Mouse (Mus musculus) megakaryocyte, adult 5-6 weeks (primary cell): ENCODE measurements around the gene 2610301B20Rik. TPM values are rescaled to one million over a fixed set of nuclear protein-coding genes. Genes with fewer than 3 reads are reported as not detected.
A peak's percentile ranks its signal among the peaks of the same experiment; 100 is the strongest.
"Not testable (repeated sequence)": the region's sequence is repeated elsewhere in the genome, so short reads cannot be mapped to it uniquely, and the experiment has no call there.

Source experiments
- ATAC-seq: 2 replicates; pipeline ENCODE4 v1.8.0; 2016; ENCODE audit warnings: mild to moderate bottlenecking, inconsistent platforms; ENCODE audit not compliant: poor library complexity, severe bottlenecking
- total RNA-seq, 2 experiments: library from RNA; stranded (forward) in 1 of 2; stranded (reverse) in 1 of 2; fragments of 153-499, 151-499 nt in 1 of 2; fragments of 221-1000, 200-1000 nt in 1 of 2; gene quantifications; 2 replicates each; pipeline versions ENCODE4 v1.2.3 to v1.2.4; 2015 to 2017

2610301B20Rik gene
- total RNA-seq, 2 experiments from 2014 or later: 1.8 to 10.8 TPM

GRCm38 (mm10) chr4:10905234-10905801 is 31.0 kb downstream of the 2610301B20Rik start:
- peak; percentile 67 for ATAC-seq

DNA sequence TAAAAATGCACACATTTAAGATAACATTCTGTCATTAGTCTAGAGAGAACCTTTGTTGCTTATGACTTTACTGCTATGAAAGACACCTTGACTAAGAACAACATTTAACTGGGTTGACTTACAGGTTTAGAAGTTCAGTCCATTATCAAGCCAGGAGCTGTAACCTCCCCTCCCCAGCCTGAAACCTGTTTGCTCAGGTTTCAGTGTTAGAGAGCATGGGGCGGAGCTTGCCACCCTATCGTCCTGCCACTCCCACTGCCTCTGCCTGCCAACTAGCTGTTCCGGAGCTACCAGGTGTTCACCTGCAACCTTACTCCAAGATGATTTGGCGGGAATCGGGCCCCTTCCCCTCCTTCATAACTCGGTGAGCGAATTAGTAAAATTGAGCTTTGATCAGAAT is 37.1 kb downstream of the 2610301B20Rik start:
- ATAC-seq: not testable (repeated sequence)

DNA sequence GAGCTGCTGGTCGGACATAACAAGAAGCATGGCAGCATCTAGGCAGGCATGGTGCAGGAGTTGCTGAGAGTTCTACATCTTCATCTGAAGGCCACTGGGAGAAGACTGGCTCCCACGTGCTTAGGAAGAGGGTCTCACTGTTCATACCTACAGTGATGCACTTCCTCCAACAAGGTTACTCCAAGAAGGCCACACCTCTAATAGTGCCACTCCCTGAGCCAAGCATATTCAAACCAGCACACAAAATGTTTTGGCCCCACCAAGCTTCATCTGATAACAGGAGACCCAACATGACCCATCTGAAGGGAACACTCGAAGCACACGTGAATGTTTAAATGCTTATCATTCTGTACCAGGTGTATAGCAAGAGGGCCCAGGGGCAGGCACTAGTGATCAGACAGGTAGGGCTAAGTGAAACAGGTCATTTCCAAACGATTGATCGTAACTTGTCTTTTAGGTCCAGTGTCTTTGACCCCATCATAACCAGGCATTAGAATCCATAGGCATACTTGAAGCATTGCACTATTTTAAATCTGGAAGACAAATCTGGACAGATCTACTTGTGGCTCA is 37.7 kb downstream of the 2610301B20Rik start:
- ATAC-seq: no peak

DNA sequence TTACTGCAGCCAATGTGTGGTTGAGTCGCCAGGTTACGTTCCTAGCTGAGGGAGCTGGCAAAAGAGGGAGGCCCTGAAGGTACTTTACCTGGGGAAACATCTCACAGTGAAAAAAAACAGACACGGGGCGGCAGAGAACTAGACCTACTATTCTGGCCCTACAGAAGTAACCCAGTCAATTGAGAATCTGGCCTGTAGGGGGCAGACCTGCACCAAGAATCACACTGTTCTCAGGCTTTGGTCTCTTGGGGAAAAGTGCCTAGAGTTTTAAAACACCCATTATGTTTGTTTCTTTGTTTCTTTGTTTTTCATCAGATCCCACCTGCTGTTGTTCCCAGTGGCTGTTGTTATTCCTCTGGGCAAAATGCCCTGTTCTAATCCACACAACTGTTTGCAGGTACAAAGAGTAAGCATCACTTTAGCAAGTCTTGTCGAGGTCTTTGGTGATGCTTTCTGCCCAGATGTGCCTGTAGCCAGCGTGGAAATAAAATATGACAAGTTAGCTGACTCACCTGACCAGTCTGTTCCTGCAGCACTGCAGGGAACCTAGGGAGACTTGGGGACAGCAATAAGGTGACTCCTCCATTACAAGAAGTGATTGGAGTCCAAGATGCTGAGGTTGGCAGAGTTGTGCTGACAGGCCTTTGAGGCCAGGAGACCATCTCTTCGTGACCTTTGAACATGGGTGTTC is 38.5 kb downstream of the 2610301B20Rik start:
- ATAC-seq: peak; percentile 93

- ATAC-seq: no peak
Observed at GRCm38 (mm10) chr4:10913409-10913808, 39.1 kb downstream of the 2610301B20Rik start.

DNA sequence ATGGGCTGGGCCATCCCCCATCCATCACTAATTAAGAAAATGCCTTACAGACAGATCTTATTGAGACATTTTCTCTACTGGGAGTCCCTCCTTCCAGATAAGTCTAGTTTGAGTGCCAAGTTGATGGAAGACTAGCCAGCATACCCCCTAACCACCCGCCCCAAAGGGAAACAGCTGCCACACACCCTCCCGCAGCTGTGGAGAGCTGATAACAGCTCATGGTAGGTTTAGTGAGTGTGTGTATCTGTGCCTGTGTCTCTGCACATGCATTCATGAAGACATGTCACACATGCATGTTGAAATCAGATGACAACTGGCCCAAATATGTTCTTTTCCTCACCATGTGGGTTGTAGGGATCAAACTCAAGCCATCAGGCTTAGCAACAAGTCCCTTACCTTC is 40.5 kb downstream of the 2610301B20Rik start:
- no peak for ATAC-seq

GRCm38 (mm10) chr4:10915271-10915670 is 41.0 kb downstream of the 2610301B20Rik start:
- ATAC-seq: no peak

GRCm38 (mm10) chr4:10918402-10918801 is 44.1 kb downstream of the 2610301B20Rik start:
- ATAC-seq: 0 out of 2 replicates have a peak, but pooled peaks have one; percentile 16

DNA sequence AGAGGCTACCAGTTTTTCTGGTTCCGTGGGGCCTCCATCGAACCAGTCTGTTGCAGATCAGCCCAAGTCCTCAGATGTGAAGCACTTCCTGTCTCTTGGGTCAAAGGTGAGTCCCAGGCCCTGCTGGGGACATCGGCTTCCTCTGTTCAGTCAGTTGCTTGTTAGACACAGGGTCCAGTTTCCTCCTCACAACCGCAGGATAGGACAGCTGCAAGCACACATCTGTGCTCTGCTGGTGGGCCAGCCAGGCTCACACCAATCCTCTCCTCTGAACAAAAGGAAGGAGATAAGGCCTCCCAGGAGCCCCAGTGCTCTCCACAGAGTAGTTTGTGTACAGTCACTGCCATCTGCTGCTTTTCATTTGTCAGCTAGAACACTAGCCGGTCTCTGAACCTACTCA is 44.8 kb downstream of the 2610301B20Rik start:
- peak; percentile 44 for ATAC-seq

GRCm38 (mm10) chr4:10919530-10919929 is 45.2 kb downstream of the 2610301B20Rik start:
- ATAC-seq: no peak

DNA sequence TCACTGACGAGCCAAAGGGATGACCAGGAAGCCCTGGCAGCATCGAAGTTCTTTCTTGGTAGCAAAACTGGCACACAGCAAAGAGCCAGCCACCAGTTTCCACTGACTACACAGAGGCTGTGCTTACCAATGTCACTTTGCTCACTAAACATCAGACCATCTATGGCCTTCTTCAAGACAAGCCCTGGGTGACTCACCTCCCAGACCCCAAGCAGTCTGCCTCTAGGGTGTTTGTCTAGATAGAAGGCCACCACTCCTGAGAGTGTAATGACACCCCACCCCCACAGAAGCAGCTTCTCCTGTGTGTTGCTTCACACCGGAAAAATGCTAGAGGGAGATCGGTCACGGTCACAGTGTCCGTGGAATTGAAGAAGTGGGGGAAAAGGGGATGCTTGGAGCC is 45.7 kb downstream of the 2610301B20Rik start:
- ATAC-seq: no peak

GRCm38 (mm10) chr4:10920622-10921021 is 46.3 kb downstream of the 2610301B20Rik start:
- 0 out of 2 replicates have a peak, but pooled peaks have one; percentile 22 for ATAC-seq

DNA sequence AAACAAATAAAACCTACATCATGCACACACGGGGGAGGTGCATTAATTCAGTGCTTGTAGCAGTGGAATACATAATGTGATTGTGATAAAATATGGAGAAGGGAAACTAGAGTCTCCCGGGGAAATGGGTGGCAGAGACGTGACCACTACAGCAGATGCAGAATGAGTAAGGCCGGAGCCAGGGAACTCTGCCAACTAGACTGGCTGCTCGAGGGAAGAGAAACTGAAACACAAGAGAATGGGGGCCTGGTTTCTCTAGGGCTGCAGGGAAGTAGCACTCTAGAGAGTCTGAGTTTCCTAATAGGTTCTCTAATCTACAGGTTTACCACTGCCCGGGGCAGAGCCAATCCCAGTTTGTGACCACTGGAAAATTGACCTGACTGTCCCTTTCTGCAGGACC is 48.9 kb downstream of the 2610301B20Rik start:
- peak; percentile 87 for ATAC-seq

DNA sequence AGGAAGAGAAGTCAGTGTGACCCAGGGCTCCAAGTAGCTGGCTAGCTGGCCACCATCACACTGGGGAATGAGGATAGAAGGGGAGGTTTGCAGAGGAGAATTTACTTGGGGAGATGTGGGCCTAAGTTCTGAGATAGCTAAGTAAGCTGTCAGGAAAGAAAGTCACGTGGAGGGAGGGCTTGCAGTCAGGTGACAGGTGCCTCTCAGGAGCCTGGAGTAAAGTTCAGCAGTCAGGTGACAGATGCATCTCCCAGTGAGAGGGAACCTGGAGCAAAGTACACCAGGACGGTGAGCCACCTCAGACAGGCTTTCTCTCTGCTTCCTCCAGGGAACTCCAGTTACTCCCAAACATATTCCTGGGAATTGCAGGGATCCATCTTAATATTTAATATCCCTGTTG is 49.8 kb downstream of the 2610301B20Rik start:
- no peak for ATAC-seq

DNA sequence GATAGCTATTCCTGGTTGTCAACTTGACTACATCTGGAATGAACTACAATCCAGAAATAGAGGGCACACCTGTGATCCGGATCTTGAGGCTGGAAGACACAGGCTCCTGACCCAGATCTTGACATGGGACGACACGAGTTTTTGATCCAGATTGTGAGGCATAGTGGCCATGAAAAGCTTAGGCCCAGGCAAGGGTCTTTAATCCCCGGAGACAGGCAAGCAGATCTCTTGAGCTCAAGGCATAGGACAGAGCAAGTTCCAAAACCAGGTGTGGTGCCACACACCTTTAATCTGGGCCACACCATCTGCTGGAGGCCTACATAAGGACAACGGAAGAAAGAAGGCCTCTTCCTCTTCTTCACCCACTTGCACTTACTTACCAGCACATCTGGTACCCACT is 50.2 kb downstream of the 2610301B20Rik start:
- no peak for ATAC-seq

DNA sequence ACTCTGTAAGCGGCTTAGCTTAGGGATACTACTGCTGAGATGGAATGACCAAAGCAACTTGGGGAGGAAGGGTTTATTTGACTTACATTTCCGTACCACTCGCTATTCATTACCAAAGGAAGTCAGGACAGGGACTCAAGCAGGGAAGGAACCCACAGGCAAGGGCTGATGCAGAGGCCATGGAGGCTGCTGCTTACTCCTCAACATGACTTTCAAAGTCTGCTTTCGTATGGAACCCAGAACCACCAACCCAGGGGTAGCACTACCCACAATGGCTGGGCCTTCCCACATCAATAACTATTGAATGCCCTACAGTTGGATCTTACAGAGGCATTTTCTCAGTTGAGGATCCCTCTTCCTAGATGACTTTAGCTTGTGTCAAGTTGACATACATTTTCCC is 52.1 kb downstream of the 2610301B20Rik start:
- ATAC-seq: no peak

GRCm38 (mm10) chr4:10928158-10928557 is 53.9 kb downstream of the 2610301B20Rik start:
- ATAC-seq: no peak

GRCm38 (mm10) chr4:10929726-10930125 is 55.4 kb downstream of the 2610301B20Rik start:
- ATAC-seq: no peak

DNA sequence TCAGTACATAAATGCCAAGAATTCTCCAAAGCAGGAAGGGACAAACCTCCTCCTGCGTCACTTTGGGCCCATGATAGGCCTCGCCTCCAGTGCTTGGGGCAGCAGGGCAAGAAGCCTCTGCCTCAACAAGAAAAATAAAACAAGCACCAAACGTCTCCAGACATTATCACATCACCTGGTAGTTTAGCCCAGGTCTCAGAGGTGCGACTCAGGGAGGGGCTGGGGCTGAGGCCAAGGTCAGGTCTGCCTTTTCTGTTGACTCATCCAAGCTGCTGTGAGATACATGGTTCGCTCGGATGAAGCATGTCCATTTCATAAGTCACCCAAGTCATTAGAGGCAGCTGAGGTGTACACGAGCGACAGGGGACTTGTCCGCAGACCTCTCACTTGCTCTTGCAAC is 56.7 kb downstream of the 2610301B20Rik start:
- no peak for ATAC-seq

GRCm38 (mm10) chr4:10932091-10932745 is 57.9 kb downstream of the 2610301B20Rik start:
- ATAC-seq: no peak

- ATAC-seq: no peak
Observed at GRCm38 (mm10) chr4:10932782-10933181, 58.5 kb downstream of the 2610301B20Rik start.

GRCm38 (mm10) chr4:10936766-10937165 is 62.5 kb downstream of the 2610301B20Rik start:
- ATAC-seq: no peak
